Mouse (Mus musculus) retina, postnatal 7 days (tissue): ENCODE measurements around the gene Abhd17b.
"Not testable (repeated sequence)": the region's sequence is repeated elsewhere in the genome, so short reads cannot be mapped to it uniquely, and the experiment has no call there.

Experiments used
- DNase-seq: peaks from one replicate; pipeline ENCODE4 v3.0.0-alpha.2; 2012; ENCODE audit warnings: low read depth, low spot score

Gene Abhd17b

DNA sequence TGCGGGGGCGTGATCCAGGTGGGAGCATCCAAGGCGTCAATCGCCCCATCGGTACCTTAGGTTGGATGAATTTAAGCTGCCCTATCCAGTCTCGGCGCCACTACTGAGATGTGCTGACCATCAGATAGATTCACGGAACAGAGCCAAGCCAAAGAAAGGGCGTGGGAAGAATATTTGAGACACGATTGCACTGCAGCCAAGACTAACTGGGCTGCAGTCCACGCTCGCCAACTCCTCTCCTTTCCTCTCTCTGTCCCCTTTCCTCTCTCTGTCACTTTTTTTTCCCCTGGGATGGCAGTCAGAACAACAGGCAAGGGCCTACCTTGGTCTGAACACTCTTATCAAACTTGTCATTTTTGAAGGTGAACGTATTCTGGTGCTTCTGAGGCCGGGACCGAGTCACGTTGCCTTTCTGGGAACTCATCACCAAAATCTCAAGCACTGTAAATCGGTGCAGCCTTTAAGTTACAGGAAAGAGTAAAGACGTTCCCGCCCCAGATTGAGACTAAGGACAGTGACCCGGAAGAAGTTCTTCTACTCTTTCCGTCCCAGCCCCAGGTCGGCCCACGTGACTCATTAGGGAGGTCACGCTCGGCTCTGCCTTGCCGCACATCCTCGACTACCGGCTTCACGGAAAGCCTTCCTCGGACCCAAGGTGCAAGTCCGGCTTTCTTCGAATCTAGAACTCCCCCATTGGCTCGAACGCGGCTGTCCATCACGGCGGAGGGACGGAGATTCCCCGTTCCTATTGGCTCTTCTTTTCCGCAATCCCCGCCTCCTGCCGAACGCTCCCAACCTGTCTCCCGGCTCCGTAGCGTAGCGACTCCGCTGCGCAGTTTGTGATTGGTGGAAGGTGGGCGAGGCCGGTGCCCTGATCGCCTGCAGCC, 457 bp upstream of the Abhd17b start, which contains the start of gene 1110059E24Rik:
TSS of gene 1110059E24Rik (minus strand) at position 692 of the 887 bp plus-strand sequence.
- peak; percentile 94 for DNase-seq

- no peak for DNase-seq
Observed at GRCm38 (mm10) chr19:21654788-21655187, 1.8 kb downstream of the Abhd17b start.

DNA sequence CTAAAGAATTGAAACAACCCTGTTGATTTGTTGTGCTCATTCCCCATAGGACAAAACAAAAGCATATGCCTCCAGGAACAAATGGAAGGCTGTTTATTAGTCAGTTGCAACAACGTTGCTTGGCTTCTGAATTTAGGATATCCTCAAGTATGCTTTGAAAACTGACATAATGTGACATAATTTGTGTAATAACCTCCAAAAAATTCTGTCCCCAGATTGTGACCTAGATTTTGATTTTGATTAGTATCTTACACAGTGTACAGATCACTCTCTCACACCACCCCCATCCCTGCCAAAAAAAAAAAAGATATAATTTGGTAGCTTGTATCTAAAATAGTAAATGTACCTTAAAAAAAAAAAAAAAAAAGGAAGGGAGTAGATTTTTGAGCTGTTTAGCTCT, 7.7 kb downstream of the Abhd17b start:
- DNase-seq = no peak

- DNase-seq = no peak
Observed at GRCm38 (mm10) chr19:21663756-21664456, 10.9 kb downstream of the Abhd17b start.

DNA sequence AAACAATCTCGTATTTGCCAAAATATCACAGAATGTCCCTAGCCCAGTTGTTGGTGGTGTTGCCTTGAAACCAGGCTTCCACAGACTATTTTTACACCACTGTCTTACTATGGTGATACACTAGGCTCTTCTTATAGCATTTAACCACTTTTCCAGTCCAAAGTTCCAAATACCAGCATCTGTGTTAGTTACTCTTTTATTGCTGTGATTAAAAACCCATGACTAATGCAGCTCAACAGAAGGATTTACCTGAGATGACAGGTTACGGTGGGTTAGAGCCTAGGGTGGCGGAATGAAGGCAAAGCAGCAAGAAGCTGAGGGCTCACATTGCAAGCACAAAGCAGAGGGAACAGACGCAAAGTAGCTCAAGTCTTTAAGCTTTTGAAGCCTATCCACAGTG, 16.7 kb downstream of the Abhd17b start:
- DNase-seq = no peak

DNA sequence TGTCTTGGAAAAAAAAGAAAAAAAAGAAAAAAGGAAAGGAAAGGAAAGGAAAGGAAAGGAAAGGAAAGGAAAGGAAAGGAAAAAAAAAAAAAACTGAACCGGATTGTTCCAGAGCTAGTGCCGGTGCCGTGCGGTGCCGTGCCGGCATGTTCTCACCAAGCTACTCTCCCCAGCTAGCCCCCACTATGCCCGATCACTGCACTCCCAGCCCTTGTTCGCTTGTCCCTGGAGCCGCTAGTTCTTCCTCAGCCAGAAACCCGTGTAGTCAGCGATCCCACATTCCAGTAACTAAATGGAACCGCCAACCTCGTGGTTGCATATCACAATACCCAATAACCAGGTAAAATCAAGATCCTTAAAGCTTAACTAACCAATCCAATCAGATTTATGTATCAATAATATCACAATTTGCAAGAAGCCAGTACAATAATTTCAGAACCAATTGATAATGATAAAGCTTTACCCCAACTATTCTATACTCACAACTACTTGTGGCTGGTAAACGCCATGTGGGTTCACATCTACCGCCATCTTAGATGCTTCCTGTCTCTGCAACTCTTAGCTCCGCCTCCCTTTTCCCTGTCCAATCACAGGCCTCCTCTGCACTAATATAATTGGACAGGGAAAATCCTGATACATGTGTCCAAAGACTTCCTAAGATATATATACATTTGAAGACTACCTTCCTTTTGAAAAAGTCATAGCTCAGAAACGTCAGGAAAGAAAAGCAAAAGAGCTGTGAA, 21.5 kb downstream of the Abhd17b start:
- no peak for DNase-seq

DNA sequence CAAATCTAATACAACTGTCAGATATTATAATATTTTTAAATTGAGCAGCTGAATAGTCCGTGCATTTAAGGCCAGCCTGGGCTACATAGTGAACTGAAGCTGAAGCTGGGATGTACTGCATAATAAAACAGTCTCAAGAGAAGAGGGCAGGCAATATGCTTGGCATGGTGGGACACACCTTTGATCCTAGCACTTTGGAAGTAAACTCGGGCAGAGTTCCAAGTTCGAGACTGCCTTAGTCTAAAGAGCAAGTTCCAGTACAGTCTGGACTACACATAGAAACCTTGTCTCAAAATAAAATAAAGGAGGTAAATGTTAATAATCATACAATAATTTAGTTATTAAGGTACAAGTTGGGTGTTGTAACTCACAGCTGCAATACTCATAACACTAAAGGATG, 27.1 kb downstream of the Abhd17b start:
- no peak for DNase-seq

DNA sequence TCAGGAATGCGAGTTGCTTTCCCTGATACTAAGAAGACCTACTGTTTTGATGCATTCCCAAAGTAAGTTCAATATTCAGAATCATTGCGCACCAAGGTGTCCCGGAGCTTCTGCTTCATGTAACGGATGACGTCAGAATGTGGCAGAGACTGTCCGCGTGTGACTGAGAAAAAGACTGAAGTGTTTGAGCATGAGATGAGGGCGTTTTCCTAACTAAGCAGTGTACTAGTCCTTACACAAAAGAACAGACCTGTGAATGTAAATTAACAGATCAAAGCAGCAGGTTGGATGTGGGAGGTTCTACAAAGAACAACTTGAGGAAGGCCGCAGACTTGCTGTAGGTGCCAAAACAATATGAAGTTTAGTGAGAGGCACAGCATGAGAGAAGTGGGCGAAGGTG, 28.0 kb downstream of the Abhd17b start:
- DNase-seq = no peak

- DNase-seq = no peak
Observed at GRCm38 (mm10) chr19:21713260-21714031, 60.5 kb downstream of the Abhd17b start.

- no peak for DNase-seq
Observed at GRCm38 (mm10) chr19:21714278-21714883, 61.4 kb downstream of the Abhd17b start.

- no peak for DNase-seq
Observed at GRCm38 (mm10) chr19:21715005-21715442, 62.0 kb downstream of the Abhd17b start.

- DNase-seq = no peak
Observed at GRCm38 (mm10) chr19:21715515-21715914, 62.5 kb downstream of the Abhd17b start.

- DNase-seq = no peak
Observed at GRCm38 (mm10) chr19:21716456-21716855, 63.5 kb downstream of the Abhd17b start.

- DNase-seq = no peak
Observed at GRCm38 (mm10) chr19:21719206-21719605, 66.2 kb downstream of the Abhd17b start.

DNA sequence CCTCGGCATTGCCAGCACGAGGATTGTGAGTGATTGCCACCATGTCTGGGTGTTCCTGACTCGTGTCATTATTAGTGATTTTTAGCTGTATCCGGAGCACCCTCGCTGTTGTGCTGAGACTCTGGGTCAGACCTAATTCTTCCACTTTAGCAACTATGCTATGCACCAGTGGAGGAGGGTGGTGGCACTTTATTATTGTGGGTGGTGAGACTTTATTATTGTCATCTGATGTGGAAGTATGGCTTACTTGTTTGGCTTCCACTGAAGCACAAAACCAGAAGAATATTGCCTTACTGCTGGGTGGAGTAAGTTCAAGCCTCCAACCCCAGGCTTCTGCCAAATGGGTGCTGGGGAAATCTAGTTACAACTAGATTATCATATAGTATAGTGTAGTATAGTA, 68.0 kb downstream of the Abhd17b start:
- no peak for DNase-seq

GRCm38 (mm10) chr19:21723280-21723679, 70.3 kb downstream of the Abhd17b start:
- not testable (repeated sequence) for DNase-seq

DNA sequence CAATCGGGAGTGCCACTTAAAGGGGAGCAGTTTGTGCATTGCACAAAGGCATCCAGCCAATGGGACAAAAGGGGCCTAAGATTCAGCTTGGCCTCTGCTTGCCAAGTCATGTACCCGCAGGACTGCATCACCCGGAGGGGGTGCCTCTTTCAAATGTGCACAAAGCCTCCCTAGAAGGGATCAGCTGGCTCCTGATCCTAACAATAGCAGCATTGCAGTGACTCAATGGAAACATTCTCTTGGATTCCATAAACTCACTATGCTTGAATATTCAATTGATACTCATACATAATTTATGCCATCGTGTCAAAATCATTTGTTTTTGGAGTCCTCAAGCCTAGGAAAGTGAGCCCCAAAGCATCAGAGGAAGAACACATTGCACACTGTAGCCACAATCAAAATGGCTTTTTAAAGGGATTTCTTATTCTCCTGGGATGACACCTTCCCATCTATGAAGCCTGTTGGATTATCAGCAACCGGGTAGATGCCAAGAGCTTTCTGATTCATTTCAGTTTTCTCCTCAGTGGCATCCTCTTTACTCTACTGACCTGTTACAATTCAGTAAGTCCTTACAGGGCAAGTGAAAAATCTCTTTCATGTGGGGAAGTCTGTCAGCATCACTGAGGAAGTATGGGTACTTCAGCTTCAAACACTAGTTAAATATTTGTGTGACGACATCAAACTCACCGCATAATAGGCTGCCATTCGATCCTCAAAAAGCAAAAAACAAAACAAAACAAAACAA, 71.1 kb downstream of the Abhd17b start:
- no peak for DNase-seq

DNA sequence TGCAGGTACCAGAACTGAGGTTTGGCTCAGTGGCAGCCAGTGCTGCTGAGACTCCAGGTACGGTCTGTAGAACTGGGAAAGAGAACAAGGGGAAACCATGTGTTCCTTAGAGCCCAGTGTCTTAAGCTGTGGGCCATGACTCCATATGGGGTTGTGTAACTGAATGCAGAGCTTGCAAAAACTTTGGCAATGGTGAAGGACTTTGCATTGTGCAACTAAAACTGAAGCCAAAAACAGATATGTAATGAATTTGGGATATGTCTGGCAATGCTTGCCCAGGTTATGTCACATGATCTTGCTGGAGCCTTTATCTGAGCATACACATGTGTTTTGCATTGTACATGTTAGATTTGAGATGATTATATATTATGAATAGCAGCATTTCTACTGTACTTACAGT, 72.2 kb downstream of the Abhd17b start:
- no peak for DNase-seq

DNA sequence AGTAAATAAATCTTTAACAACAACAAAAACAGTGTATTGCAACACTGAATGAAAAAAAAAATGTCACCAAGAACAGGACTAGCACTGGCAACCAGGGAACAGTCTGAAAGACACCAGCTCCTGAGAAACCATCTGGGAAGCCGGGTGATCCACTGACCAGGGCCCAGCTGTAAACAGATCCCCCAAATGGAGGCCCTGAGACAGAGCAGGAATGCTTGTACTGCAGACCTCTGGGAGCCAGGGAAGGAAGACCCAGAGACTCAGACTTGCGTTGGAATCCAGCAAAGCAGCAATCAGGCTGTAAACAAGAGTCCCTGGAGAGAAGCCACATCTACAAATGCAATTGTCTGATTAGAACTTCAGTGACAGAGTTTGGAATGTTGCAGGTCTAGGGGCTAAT, 74.1 kb downstream of the Abhd17b start:
- no peak for DNase-seq

DNA sequence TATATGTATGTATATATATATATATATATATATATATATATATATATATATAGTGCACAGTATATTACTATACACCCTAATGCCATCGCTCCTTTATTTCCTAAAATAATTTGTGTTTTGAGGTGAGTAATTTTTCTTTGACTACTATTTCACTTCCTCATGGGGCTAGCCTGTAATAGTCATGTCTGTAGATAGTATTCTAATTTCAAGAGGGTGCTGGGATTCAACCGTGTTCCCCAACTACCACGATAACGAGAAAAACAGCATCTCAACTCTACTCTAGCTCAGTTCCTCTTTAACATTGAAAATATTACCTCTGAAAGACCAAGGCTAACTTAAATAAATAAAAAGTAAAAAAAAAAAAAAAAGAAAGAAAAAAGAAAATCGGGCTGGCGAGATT, 75.4 kb downstream of the Abhd17b start:
- no peak for DNase-seq
